Mouse (Mus musculus) ES-E14 (cell line): ENCODE results near the gene Mphosph6.

Experiments
- ZC3H11A ChIP-seq: IDR thresholded peaks from 2 replicates; pipeline ENCODE4 v1.6.1; 2012; ENCODE audit warnings: low read depth, mild to moderate bottlenecking, inconsistent platforms, low read length, borderline replicate concordance
- ZNF384 ChIP-seq: IDR thresholded peaks from 2 replicates; pipeline ENCODE4 v1.6.1; 2012; ENCODE audit warnings: low read depth, low read length, inconsistent platforms

GRCm38 (mm10) chr8:117776075-117776474, 25.7 kb downstream of the Mphosph6 start:
- no peak for TF ChIP-seq ZC3H11A
- TF ChIP-seq ZNF384 = no peak
